Mouse (Mus musculus): ENCODE measurements at regions not wholly inside any gene's neighbourhood (a gene's known extent, or its start where the extent isn't known, plus 50 kb on each side); places are given as distances from the start of the nearest gene placed in this dataset.
A peak's percentile ranks its signal among the peaks of the same experiment; 100 is the strongest.

DNA sequence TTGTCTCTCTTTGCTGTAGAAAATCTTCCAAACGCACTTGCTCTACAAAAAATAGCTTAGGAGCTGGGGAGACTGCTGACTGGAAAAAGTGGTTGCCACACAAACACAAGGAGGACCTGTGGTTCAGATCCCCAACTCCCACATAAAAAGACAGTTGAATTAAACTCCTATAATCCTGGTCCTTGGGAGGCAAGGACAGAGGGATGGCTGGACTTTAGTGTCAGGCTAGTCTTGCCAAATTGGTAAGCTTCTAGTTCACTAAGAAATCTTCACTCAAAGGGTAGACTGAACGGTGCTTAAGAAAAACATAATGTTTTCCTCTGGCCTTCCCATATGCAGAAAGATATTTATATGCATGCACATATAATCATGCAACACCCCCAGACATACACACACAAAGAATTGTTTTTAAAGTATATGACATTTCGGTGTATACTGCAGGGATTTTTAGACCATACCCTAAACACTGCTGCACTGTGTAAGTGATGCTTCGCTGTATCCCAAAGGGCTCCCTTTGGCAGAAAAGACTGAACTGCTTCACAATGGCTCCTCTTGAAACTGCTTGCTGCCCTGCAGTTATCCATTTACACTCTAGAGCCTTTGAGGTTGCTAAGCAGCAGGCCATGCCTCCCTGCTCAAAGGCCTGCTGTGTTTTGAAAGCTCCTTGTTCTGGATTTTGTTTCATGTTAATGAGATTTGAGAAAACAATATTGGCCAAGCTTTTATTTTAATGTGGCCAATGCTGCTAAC is 1299.3 kb downstream of the Zfp704 start:
- no peak for DNase-seq (ENCODE audit: low read depth, low spot score)

DNA sequence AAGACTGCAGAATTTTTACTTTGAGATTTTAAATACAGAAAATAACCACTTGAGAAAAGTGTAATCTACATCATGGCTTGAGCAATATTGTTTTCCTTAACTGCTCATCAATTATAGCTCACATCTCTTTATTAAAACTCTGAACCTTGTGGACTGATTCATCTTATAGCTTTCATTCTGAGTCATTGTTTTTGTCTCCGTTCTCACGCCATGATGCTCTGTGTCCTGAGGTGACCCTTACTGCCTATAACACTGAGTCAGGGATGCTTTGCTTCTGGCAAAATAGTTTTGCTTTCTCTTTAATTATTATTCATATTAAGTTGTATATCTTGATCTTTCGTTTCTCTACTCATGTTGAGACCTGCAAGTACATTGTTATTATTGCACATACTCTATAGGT is 1302.6 kb downstream of the Zfp704 start:
- DNase-seq (ENCODE audit: low read depth, low spot score) = no peak

DNA sequence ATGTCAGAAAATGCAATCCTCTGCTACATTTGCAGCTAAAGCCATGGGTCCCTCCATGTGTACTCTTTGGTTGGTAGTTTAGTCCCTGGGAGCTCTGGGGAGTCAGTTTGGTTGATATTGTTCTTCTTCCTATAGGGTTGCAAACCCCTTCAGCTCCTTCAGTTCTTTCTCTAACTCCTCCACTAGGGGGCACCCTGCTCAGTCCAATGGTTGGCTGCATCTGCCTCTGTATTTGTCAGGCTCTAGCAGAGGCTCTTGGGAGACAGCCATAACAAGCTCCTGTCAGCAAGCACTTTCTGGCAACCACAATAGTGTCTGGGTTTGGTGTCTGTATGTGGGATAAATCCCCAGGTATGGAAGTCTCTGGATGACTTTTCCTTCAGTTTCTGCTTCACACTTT is 1305.1 kb downstream of the Zfp704 start:
- DNase-seq (ENCODE audit: low read depth, low spot score) = peak; percentile 7

DNA sequence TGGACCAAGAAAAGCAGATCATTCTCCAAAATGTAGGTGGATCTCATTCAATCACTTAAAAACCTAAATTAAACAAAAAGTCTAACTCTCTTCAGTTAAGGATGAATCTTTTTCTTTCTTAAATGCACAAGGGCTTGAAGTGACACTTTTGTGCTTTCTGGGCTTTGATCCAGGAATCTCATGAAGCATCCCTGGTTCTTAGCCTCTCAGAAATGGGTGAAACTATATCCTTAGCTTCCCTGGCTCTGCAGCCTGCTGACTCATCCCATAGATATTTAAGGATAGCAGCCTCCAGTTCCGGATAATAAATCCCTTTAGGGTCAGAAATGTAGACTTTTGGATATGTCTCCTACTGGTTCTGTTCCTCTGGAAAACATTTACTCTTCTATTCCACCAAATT is 1316.8 kb downstream of the Zfp704 start:
- DNase-seq (ENCODE audit: low read depth, low spot score) = no peak

DNA sequence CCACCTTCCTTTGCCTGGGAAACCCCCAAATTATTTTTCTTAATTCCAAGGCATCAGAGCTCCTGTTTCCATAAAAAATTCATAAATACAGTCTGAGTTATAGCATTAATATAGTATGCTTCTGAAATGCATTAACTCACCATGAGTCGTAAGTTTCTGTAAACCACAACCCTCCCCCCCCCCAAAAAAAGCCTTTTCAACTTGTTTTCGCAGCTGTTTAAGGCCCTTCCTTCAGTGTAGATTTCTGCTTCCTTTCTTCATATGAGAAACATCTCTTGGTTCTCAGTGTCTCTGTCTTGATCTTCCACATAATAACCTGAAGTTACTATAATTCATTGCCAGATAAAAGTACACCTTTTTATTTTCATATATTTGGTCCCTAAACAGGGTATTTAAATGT is 1320.3 kb downstream of the Zfp704 start:
- DNase-seq (ENCODE audit: low read depth, low spot score) = no peak

DNA sequence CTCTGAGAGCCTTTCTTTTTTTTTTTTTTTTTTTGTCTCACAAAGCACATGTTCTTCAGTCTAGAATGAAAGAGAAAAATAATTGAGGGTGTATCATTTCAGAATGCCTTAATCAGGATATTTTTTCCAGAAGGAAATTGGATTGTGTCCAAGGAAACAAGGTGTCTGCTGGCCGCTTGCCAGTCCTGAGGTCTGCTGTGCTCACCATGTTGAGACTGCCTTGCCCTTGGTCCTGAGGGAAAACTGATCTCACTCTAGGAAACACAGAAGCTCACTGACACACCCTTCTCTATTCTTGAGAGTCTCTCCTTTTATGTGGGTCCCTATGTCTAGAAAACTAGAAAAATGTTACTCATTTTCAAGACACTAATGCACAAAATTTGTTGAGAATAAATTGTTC is 1321.4 kb downstream of the Zfp704 start:
- no peak for DNase-seq (ENCODE audit: low read depth, low spot score)

DNA sequence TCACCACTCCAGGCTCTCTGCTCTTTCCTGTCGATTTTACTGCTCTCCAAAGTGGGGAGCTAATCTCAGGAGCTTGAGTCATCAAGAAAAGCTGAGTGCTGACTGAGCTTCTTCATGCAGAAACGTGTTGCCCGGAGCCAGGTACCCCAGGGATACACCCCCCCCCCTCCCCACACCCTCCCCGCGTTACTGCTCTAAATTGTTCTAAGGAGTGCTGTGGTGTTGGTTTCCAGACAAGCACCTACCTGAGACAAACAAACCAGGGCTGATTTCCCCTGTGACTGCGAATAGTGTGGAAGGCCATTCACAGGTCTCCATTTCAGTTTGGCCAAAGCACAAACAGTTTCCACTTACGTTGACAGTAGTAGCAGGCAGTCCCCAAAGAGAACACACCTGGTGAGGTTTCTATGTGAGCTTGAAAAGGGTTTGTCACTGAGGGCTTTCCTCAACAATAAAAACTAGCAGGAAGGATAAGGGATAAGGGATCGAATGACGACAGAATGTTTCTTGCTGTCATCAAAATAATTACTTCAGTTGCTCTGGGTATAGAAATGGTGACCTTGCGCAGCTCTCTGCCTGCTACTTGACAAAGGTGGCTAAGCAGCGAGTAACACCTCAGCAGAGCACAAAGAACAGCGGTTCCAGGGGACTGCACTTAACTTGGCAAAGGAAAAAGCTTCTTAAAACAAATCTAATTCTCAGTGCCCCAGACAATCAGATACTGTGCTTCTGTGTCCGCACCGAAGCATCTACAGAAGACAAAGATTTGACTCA is 1325.0 kb downstream of the Zfp704 start:
- DNase-seq (ENCODE audit: low read depth, low spot score) = no peak

DNA sequence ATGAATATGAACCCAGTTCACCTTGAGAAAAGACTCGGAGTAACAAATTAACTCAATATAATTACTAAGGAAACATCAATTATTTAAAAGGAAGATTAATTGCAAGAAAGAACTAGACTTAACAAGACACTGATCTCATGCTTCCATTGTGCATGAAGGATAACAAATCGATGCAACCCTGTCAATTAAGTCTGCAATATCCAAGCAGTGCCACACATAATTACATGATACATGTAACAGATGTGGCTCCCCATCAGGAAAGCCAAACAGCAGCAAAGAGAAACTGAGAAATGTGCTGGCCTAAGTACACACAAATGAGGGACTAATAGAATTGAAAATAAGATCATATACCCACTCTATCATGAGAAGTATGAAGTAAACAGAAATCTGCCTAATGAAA is 1327.5 kb downstream of the Zfp704 start:
- DNase-seq (ENCODE audit: low read depth, low spot score) = no peak

DNA sequence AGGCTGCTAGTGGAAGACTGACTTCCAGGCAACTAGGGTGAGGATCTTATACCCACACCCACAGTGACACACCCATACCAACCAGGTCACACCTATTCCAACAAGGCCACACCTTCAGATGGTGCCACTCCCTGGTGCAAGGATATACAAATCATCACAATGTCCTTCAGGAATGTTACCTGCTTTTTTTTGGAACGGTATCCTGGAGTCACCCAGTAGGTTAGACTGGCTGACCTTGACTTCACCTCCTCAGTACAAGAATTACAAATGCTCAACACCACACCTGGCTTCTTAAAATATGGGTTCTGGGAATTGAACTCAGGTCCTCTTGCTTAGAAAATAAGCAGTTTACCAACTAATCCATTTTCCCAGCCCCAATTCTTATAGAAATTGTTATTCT is 1333.2 kb downstream of the Zfp704 start:
- no peak for DNase-seq (ENCODE audit: low read depth, low spot score)

DNA sequence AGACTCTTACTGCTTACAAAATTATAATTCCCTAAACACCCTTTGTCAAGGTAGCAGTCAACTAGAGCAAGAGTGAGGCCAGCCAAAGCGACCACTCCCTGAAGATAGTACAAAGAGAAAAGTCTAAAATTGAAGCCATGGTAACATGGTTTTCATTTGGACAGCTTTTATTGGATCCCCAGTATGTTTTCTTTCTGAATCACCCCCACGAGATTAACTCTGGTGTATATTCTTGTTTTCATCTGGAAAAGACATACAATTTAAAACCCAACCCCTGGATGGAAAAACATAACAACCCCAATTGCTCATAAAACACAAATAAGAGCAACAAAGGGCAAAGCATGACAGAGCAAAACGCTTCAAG is 1339.0 kb downstream of the Zfp704 start:
- DNase-seq (ENCODE audit: low read depth, low spot score) = no peak

DNA sequence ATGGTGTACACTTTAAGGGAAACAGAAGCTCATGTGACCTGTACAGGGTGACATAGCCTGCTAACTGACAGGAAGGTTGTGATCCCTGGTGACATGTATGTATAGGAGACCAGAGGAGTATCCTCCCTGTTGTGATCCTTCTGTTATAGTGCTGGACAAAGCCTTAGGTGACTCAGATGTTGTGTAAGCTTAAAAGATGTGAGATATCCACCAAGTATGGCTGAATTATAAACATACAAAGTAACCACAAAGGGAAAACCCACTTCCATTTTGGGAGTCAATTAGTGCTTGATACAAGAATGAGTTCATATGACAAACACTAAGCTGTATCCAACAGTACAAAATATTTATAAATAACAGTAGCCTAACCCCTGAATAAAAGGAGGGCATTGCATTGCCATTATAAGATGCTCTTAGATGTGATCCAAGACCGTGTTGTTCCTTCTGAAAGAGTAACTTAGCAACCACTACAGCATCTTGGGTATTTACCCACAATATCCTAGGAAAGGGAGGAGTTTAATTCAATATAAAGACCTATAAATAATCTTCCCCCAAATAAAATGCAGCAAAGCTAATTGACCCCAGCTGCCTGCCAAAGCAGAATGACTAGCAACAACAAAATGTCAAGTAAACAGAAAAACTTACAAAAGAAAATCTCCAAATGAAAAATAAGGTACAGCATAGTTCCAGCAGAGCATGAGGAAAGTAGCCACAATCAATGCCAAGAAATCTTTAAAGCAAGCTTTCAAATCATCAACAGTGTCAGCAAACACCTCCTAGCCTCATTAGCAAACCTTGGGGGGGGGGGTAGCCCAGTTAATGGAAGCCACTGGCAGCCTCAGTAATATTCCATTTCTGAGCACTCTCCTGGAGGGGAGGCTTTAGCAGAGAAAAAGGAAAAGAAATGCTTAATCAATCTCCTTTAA is 1339.6 kb downstream of the Zfp704 start:
- no peak for DNase-seq (ENCODE audit: low read depth, low spot score)

DNA sequence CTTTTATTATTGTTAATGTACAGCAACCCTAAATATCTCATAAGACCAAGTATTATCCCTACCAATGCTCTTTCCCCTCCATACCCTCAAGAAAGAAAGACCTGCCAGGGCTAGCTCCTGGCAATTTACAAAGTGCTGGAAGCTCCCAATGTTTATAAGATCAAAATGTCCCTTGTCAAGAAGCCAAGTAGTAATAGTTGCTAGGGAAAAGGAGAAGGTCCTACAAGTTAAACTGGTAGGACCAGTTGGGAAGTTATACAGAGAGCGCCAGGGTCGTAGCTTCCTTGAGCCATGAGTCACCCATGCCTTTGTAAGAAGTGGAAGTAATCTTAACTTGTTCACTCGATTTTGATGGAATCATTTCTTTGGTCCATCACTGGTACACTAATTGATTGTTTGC is 1344.1 kb downstream of the Zfp704 start:
- no peak for DNase-seq (ENCODE audit: low read depth, low spot score)

DNA sequence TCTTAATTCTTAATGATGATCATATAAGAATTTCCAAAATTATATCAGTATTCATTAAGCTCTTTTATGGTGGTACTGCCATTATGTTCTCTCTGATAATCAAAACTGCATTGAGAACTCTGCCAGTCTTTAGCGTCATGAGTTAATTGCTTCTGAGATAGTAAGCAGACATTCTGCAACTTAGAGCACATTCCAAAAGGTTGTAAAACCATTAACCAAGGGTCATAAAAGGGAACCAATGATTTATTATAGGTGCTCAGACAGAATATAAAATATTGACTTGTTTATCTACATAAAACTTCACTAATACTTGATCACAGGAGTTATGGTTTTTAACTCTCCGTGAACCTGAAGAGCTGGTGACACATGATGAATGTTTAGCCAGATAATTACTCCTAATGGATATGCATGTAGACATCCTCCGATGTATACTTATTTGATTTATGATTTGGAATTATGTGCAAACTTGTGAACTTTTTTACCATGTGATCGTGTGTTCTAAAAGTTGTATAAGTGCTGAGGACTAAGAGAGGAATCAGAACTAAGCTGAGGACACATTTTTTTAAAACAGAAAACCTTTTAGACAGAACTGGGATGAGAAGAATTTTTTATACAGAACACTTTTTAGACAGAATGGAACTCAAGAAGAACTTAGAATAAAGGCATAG is 1345.4 kb downstream of the Zfp704 start:
- no peak for DNase-seq (ENCODE audit: low read depth, low spot score)

DNA sequence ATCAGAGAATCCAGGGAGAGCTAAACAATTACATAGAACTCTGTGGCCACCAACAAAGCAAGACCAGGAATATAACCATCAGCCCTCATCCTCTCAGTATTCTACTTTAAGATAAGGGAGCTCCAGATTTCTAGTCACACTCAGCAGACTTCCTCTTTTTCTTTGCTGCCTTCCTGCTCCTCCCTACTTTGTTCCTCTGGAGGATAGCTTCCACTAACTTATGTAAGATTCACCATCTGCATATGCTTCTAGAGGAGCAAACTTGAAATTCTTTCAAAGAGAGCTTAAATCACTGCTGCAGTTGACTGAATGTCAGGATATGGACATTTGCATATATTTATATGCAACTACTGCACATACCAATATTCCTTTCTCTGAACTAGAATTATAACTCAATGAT is 1352.6 kb downstream of the Zfp704 start:
- no peak for DNase-seq (ENCODE audit: low read depth, low spot score)

DNA sequence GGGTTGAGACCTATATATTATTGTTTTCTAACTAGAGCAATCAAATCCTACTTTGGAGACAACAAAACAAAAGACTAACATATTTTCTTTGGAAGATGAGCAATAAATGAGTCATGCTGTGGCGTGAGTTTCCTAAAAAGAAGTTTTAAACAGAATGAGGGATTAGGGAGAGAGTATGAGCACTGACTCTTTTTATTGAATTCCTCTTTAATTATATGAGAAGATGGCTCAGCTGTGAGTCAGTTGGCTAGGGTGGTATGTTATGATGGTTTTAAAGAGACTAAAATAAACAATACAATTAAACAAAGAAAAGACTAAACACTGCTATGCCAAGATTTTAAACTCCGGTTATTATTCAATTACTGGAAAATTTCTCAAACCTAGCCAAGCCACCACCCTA is 1357.6 kb downstream of the Zfp704 start:
- DNase-seq (ENCODE audit: low read depth, low spot score) = no peak

DNA sequence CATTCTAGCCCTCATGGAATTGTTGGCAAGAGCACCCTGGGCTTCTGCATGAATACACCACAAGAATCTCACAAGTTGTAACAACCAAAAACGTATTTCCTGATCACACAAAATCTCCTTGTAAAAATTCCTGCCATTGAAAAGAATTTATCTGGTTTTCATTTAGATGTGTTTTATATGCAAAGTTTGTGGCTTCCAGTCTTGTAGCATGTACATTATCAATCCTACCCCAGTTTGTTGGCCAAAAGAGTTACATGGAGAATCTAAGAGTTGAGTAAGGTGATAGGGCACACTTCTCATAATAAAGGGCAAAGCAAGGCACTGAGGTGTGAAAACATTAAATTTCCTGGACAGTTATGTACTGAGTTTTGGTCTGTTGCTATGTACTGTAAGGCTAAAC is 1361.0 kb downstream of the Zfp704 start:
- no peak for DNase-seq (ENCODE audit: low read depth, low spot score)

DNA sequence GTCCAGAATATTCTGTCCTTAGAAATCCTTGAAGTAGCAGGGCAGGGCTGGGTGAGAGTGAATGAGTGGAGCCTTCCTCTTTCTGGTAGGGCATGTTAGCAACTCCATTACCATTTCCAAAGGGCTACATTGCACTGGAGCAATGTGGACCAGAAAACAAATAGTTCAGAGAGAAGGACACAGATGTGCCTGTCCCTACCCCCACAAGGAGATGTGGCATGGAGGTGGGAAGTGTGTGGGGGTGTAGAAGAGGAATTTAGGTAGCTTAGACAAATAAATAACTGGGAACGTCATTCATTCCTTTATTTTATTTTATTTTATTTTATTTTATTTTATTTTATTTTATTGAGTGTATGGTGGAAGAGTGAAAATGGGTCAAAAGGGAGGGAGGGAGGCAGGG is 1364.1 kb downstream of the Zfp704 start:
- peak; percentile 94 for DNase-seq (ENCODE audit: low read depth, low spot score)

DNA sequence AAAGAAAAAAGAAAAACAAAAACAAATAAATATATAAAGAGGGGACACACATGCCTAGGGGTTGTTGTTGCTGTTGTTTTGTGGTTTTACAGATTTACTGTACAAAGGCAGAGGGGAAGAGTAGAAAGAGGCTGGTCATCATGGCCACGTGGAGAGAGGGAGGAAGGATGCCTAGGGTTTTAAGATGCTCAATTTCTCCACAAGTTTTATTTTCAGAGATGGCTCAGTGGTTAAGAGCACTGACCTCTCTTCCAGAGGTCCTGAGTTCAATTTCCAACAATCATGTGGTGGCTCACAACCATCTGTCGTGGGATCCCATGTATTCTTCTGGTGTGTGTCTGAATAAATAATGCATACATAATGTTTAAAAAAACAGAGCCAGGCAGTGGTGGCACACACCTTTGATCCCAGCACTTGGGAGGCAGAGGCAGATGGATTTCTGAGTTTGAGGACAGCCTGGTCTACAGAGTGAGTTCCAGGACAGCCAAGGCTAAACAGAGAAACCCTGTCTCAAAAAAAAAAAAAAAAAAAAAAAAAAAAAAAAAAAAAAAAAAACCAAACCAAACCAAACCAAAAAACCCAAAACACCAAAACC is 1364.6 kb downstream of the Zfp704 start:
- peak; percentile 100 for DNase-seq (ENCODE audit: low read depth, low spot score)

DNA sequence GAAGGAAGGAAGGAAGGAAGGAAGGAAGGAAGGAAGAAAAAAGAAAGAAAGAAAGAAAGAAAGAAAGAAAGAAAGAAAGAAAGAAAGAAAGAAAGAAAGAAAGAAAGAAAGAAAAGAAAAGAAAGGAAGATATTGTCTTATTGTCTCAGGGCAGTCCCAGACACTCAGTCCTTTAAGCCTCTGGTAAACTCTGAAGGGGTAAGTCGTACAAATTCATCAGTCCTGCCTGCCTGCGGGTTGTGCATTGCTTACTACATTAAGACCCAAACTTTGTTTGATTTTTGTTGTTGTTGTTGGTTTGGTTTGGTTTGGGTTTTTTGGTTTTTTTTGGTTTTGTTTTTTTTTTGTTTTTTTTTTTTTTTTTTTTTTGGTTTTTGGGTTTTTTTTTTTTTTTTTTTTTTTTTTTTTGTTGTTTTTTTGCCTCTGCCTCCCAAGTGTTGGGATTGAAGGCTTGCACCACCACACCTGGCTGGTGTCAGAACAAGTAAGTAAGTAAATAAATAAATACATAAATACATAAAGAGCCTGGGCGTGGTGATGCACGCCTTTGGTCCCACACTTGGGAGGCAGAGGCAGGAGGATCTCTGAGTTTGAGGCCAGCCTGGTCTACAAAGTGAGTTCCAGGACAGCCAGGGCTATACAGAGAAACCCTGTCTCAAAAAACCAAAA is 1365.2 kb downstream of the Zfp704 start:
- peak; percentile 82 for DNase-seq (ENCODE audit: low read depth, low spot score)

DNA sequence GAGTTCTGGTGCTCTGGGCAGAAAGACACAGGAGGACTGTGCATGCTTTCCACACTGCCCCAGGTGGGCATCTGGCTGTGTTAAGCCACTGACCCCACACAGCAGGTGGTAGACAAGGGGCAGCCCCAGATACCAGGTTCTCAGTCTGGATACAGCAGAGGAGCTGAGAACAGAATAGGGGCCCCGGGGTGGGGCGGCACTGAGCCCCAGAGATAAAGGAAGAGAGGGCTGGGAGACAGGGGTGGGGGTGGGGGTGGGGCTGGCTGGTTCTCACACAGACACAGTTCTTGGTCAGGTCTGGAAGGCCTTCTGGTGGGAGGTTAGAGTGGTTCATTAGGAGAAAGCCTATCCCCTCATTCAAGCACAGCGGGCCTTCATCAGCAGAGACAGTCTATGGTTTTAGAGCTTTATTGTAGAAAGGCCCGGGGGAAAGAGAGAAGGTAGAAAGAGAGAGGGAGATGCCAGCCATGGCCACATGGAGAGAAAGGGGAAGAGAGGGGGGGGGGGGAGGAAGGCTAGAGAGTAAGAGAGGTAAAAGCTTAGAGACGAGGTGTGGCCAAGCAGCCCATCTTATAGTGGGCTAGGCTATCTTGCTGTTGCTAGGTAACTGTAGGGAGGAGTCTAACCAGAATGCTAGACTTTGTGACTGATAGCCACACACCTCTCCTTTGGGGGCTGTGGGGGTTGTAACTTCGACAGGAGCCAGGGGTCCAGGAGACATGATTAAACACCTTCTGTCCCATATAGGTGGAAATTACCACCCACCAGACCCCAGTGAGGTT is 1403.1 kb downstream of the Zfp704 start:
- no peak for DNase-seq (ENCODE audit: low read depth, low spot score)

All from WW6 (cell line).